Mouse (Mus musculus) liver, embryonic 14.5 days (tissue): ENCODE data around the gene Themis2.

Source experiments
- CTCF ChIP-seq: IDR thresholded peaks from 2 replicates; pipeline ENCODE4 v1.5.1; 2016; ENCODE audit warnings: antibody characterized with exemption, low read depth, control low read depth
- EP300 ChIP-seq: IDR thresholded peaks from 2 replicates; pipeline ENCODE4 v1.6.1; 2016; ENCODE audit warnings: antibody characterized with exemption, low read depth

- TF ChIP-seq CTCF (no peak), EP300 (no peak)
Observed at GRCm38 (mm10) chr4:132803212-132803611, 7.0 kb upstream of the Themis2 start.
